Mouse (Mus musculus) testis, adult 2 months (tissue): ENCODE measurements around the gene Maml2.

Source experiments
- CTCF ChIP-seq: fragments of 200-500 bp; IDR thresholded peaks from 2 replicates; pipeline ENCODE4 v1.5.1; 2012; ENCODE audit warnings: low read depth, mild to moderate bottlenecking, inconsistent platforms, low read length, moderate library complexity; ENCODE audit not compliant: control insufficient read depth, insufficient read depth, insufficient replicate concordance
- POLR2A ChIP-seq: fragments of 200-500 bp; IDR thresholded peaks from 2 replicates; pipeline ENCODE4 v1.6.1; 2012; ENCODE audit warnings: low read depth, mild to moderate bottlenecking, inconsistent platforms, low read length, moderate library complexity; ENCODE audit not compliant: control insufficient read depth

- TF ChIP-seq CTCF (no peak), POLR2A (no peak)
Measured at GRCm38 (mm10) chr9:13495530-13495929, 197.8 kb downstream of the Maml2 start.
